Mouse (Mus musculus) lung, postnatal 25 days (tissue): ENCODE measurements at regions not wholly inside any gene's neighbourhood (a gene's known extent, or its start where the extent isn't known, plus 50 kb on each side); places are given as distances from the start of the nearest gene placed in this dataset.
A peak's percentile ranks its signal among the peaks of the same experiment; 100 is the strongest.
"Not testable (repeated sequence)": the region's sequence is repeated elsewhere in the genome, so short reads cannot be mapped to it uniquely, and the experiment has no call there.

Source experiments
- DNase-seq: peaks from one replicate; pipeline ENCODE4 v3.0.0; 2022; ENCODE audit warnings: low spot score

- DNase-seq, result no peak
Observed at GRCm38 (mm10) chr5:7428291-7428690, 83.7 kb upstream of the Zfp804b start.

GRCm38 (mm10) chr5:7436461-7436860, 91.9 kb upstream of the Zfp804b start:
- DNase-seq, result peak; percentile 50

- DNase-seq, result no peak
Observed at GRCm38 (mm10) chr5:7448001-7448400, 103.4 kb upstream of the Zfp804b start.

GRCm38 (mm10) chr5:7454896-7455295, 110.3 kb upstream of the Zfp804b start:
- DNase-seq, result no peak

GRCm38 (mm10) chr5:7457102-7457501, 112.5 kb upstream of the Zfp804b start:
- DNase-seq, result no peak

GRCm38 (mm10) chr5:7489150-7489549, 144.6 kb upstream of the Zfp804b start:
- DNase-seq, result no peak

GRCm38 (mm10) chr5:7489602-7490001, 145.0 kb upstream of the Zfp804b start:
- DNase-seq, result no peak

- no peak for DNase-seq
Observed at GRCm38 (mm10) chr5:7517520-7518181, 173.1 kb upstream of the Zfp804b start.

- no peak for DNase-seq
Observed at GRCm38 (mm10) chr5:7532686-7533199, 188.2 kb upstream of the Zfp804b start.

- DNase-seq, result no peak
Observed at GRCm38 (mm10) chr5:7539812-7540645, 195.5 kb upstream of the Zfp804b start.

GRCm38 (mm10) chr5:7540646-7541038, 196.1 kb upstream of the Zfp804b start:
- DNase-seq, result no peak

GRCm38 (mm10) chr5:7543857-7544256, 199.3 kb upstream of the Zfp804b start:
- DNase-seq, result no peak

- DNase-seq, result no peak
Observed at GRCm38 (mm10) chr5:7580413-7580812, 235.9 kb upstream of the Zfp804b start.

GRCm38 (mm10) chr5:7586547-7586946, 242.0 kb upstream of the Zfp804b start:
- no peak for DNase-seq

GRCm38 (mm10) chr5:7600418-7600817, 255.9 kb upstream of the Zfp804b start:
- DNase-seq, result no peak

GRCm38 (mm10) chr5:7607517-7607916, 263.0 kb upstream of the Zfp804b start:
- no peak for DNase-seq

- DNase-seq, result no peak
Observed at GRCm38 (mm10) chr5:7607924-7608323, 263.4 kb upstream of the Zfp804b start.

- no peak for DNase-seq
Observed at GRCm38 (mm10) chr5:7655280-7655679, 305.0 kb upstream of the Steap4 start.

- no peak for DNase-seq
Observed at GRCm38 (mm10) chr5:7701776-7702175, 258.5 kb upstream of the Steap4 start.

GRCm38 (mm10) chr5:7719557-7719956, 240.7 kb upstream of the Steap4 start:
- no peak for DNase-seq

- no peak for DNase-seq
Observed at GRCm38 (mm10) chr5:7720061-7720460, 240.2 kb upstream of the Steap4 start.

GRCm38 (mm10) chr5:7720688-7721087, 239.6 kb upstream of the Steap4 start:
- DNase-seq, result no peak

GRCm38 (mm10) chr5:7732566-7732965, 227.7 kb upstream of the Steap4 start:
- not testable (repeated sequence) for DNase-seq
